Mouse (Mus musculus) neutrophil, adult 5-6 weeks (primary cell): ENCODE data around the gene Slc16a6. TPM values are rescaled to one million over a fixed set of nuclear protein-coding genes. Genes with fewer than 3 reads are reported as not detected.

ENCODE experiments used
- ATAC-seq: fragments of 151-379, 151-347 bp; 2 replicates; pipeline ENCODE4 v1.8.0; 2017; ENCODE audit warnings: mild to moderate bottlenecking, moderate TSS enrichment; ENCODE audit not compliant: insufficient number of reproducible peaks, poor library complexity, low FRiP score, severe bottlenecking; ENCODE audit errors: extremely low read depth
- total RNA-seq: library from RNA; stranded (forward); fragments of 200-1000 nt; gene quantifications from 2 replicates; pipeline ENCODE4 v1.2.3, GENCODE M21; 2017

The Slc16a6 gene
- total RNA-seq, 1 experiment from 2014 or later = 45.0 TPM

DNA sequence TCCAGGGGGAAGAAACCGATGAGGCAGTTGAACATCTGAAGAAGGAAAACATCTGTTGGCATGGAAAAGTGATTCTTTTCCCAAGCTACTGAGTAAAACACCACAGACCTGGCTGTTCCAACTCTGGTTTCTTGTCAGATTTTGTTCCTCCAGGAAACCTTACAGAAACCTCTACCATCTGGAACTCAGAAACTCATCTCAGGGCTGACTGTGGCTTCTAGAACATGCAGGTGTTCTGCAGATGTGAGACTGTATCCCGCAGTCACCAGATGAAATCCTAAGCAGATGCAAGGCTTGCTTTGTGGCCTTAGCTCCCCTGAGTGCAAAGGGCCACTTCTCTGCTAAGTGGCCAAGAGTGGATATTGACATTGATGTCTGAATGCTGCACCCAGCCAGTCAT, 16.4 kb upstream of the Slc16a6 start:
- no peak for ATAC-seq

DNA sequence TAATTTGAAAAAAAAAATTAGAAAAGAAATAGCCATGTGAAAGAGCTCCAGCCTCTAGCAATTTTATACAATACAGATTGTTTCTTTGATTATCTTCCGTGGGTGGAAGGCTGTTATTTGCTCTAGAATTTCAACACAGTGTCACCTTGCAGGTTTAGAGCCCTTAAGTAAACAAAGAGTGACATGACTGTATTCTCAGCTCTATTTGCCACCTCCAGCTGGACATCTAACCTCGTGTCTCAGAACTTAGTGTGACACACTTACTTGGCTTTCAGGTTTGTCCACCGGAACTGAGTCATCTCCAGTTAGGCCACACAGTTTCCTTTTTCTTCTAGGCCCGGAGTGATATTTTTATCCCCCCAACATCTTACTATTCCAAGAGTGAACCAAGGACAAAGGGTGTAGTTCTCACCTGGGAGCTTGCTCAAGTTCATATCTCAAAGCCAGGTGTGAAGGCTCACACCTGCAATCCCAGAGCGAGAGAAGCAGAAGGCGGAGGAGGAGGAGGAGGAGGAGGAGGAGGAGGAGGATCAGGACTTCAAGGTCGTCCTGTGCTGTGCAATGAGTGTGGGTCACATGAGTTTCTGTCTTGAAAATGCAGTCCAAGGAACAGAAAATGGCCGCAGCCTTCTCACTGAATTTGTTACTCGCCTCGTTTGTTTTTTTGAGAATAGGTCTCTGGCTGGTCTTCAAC, 14.7 kb upstream of the Slc16a6 start:
- peak; percentile 59 for ATAC-seq

DNA sequence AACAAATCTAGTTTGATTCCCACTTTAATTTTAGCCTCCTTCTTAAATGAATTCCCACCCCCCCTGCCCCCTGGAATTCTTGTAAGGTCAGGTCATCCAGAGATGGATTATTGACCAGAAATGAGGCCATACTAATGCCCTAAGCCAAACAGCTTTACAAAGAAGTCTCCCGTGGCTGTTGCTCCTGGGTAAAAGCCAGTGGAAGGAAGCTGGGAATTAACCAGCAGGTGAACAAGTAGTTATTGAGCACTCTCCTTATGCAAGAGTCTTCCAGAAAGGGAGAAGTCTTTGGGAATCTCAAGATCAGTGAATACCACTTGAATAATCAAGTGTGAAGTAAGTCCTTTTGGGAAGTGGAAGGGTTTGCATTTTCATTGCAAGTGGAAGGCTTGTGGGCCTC, 13.7 kb upstream of the Slc16a6 start:
- no peak for ATAC-seq

DNA sequence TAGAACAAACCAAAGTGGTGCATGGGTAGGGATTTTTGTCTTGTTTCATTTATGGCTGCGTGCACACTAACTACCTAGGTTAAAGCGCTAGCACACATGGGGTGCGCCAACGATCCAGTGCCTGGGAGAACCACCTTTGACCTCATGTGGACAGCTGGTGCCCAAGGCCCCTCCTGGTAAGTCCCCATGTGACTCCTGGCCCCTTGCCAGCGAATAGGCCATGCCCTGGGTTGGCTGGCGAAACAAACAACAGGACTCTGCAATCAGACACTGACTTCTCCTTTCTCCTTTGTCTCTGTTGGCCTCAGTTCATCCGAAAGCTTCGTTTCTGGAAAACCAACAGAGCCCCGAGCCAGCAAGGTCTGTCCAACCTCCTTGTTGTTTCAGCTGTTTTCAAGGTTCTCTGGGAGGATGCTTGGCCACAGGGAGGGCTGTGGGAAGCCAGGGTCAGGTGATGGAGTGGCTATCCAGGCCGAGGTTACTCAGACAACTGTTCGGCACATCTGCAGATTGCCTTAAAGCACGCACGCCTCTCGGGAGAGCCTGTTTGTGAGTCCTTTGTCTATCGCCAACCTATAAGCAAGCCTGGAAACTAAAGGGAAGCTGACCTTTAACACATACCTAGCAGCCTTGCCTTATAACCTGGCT, 12.1 kb upstream of the Slc16a6 start:
- peak; percentile 66 for ATAC-seq

DNA sequence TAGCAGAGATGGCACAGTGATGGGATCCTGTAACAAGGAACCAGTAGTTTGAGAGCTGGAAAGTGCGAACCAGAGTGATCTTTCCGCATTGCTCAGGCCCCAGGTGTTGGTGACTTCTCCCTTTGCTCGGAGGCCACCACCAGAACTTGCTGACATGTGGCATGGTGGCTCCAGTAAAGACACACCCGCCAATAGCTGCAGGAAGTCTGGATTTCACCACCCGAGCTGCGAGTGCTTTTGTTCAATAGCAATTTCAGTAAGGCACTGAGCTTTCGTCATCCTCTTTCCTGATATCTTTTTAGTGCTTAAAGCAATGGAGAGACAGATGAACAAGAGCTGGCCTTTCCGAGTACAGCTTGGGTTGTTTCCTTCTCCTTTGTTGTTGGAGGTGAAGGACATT, 7.0 kb upstream of the Slc16a6 start:
- ATAC-seq = peak; percentile 67

DNA sequence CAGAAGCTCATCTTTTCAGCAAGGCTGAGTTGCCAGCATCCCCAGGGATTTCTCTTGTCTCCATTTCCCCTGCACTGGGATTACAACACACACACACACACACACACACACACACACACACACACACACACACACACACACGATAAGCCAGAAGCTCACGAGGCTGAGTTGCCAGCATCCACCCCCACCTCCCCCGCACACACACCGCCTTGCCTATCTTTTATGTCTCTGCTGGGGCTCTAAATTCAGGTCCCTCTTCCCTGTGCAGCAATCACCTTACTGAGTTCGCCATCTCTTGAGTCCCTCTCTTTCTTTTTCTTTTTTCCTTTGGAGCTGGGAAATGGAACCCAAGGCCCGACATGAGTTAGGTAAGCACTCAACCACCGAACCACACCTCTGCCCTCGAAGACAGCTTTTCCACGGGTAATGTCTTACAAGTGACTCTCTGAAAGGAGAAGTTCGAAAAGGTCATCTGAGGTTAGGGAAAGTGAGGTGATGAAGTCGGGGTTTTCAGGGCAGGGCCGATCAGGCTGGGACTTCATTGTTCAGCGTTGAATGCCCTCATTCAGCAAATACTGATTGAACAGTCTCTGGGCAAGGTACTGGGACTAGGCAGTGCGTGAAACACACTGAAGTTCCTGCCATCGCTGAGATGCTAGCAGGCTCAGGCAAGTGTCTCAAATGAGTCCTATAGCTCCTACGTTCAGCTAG, 6.3 kb upstream of the Slc16a6 start:
- peak; percentile 76 for ATAC-seq

DNA sequence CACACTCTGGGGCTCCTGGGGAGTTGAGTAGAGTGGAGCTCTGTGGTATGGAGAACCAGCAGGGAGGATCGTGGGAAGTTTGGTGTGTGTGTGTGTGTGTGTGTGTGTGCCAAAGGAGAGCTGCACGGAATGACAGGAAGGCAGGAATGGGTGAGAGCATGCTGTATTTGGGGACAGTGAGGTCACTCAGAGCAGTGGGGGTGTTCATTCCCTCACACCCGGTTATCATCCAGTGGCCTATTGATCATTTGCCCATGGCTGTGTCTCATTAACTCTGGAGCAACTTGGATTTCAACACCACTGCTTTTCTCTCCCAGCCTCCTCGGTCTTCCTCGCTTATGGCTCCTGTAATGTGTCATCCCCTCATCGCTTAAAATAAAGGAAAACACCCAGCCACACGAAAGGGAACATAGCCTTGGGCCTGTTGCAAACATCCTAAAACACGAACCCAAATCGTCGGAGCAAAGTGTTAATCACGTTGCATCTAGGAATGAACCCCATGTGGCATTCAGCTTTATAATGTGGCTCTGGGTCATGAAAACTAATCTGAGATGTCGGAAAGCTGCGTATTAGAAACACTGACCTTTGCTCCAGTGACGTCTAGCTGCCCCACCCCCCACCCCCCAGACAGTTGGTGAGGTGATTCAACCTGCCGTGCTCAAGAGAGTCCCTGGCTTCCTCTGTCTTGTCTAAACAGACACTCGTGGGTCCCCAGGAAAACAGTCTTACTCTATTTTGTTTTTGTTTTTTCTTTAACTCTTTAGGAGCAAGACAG, 4.4 kb upstream of the Slc16a6 start:
- ATAC-seq = no peak

DNA sequence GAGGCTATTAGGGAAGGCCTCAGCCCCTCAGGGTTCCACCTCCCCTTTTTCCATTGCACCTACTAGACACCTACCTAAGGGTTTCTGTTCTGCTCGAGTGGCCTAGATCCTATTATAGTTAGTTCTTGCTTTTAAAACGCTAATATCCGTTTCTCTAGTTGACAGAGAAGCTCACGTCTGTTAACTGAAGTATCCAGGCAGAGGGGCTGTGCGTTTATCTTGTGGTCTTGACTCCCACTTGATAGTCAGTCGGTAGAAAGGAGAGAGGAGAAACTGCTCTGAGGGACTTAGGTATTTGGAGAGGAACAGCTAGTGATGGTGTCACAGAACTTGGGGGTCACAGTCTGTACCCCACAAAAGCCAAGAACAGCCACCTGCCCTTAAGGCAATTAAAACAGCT, 3.3 kb upstream of the Slc16a6 start:
- ATAC-seq = no peak

DNA sequence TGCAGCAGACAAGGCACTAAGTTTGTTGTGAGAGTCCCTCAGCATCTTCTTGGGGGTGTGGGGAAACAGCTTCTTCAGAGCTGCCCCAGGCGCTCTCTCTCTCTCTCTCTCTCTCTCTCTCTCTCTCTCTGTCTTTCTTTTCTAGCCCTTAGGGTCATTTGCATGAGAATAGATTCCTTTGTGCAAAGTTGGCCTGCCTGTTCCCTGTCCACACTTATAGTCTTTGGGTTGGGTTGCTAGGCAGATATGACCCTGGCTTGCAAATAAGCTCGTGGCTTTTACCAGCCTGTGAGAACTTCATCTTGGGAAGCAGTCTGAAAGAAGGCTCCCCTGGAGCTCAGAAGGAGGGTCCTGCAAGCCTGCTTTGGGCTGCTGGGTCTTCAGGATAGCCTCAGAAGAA, 2.8 kb upstream of the Slc16a6 start:
- no peak for ATAC-seq

DNA sequence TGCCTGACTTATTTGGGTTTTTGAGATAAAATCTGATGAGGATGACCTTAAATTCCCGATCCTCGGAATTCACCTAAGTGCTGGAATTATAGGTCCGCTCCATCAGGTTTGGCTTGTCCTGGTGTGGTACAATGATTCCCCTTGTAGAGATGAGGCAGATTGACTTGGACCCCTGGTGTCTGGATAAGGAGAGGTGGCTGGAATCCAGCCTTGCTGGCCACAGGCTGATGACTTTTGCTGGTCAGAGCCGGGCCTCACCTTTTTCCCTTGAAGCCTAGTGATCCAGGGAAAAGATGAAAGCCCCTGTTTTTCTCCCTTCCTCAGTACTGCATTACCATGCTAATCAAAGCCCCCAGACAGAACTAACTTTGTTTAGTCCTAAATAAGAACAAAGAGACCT, 2.3 kb upstream of the Slc16a6 start:
- ATAC-seq = no peak

DNA sequence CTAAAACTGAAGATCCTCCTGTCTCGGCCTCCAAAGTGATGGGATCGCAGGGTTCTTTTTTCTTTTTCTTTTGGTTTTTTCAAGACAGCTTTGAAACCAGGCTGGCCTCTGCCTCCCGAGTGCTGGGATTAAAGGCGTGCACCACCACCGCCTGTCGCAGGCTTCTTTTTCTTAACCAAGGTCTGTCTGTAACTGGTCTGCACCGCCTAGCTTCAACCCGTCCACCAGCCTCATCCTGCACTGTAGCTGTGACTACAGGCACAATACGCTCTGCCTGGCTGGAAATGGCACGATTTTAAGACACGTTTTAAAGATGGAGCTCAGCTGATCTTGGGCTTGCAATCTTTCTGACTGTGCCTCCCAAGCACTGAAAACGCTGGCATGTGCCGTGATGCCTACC, 1.4 kb upstream of the Slc16a6 start:
- no peak for ATAC-seq

DNA sequence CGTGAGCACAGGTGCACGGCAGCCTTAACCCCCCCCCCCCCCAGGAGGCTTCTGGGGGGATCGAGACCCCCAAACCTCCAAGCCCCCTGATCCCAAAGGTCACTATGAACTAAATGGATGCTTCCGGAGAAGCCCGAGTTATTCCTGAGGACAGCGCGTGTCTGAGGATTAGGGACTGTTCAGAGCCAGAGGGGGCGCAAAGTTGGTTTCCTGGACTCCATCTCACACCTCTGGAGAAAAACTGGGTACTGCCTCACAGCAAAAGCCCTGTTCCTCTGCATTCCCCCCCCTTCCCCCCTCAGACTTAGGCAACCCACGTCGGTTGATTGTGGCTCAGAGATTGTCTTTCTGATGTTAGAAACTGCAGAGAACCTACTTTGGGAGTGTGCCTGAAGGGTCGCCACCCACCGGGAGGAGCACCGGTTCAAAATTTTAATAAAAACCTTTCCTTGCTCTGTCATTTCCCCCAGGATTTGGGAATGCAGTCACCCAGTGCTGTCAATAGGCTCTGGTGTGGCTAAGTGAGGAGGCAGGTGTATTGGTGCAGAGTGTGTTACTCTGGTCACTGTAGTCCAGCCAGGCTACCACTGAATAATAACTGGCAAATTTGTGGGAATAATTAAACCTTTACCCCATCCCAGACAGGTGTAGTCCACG, 816 bp upstream of the Slc16a6 start:
- ATAC-seq = no peak

DNA sequence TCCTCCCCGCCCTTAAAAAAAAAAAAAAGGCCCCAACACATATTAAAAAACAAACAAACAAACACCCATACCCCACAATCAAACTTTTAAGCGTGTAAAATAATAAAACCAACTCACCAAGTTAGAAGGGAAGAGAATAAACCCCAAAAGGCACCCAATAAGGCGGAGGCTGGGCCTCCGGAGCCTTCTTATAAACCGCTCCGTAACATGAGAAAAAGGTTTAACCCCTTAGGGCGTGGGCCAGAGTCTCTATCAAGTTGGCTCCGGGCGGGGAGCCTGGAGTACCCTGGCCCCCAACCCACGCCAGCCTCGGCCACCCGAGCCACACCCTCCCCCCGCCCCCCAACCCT, 602 bp downstream of the Slc16a6 start:
- ATAC-seq = 0 out of 2 replicates have a peak, but pooled peaks have one; percentile 1

DNA sequence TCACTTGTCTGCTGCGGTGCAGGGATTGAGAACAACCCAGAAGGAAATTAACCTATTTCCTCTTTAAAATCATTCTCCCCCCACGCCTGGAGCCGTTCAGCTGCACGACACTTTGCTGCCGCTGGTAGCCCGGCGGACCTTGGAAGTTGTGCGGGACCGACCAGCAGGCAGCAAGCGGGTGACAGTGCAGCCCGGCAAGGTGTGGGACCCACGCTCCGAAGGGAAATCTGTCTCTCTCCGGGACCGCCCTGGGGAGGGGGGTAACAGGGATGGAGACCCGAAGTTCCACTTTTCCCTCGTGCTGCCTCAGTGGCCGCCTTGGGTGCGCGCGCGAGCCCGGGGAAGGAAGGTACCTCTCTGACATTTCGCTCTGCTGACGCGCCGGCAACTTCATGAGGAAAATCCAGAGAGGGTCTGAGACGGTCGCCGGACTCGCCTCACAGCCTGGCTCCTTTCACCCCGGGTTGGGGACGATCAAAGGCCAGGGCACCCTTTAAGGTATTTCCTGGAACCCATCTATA, 1.2 kb downstream of the Slc16a6 start:
- peak; percentile 23 for ATAC-seq

DNA sequence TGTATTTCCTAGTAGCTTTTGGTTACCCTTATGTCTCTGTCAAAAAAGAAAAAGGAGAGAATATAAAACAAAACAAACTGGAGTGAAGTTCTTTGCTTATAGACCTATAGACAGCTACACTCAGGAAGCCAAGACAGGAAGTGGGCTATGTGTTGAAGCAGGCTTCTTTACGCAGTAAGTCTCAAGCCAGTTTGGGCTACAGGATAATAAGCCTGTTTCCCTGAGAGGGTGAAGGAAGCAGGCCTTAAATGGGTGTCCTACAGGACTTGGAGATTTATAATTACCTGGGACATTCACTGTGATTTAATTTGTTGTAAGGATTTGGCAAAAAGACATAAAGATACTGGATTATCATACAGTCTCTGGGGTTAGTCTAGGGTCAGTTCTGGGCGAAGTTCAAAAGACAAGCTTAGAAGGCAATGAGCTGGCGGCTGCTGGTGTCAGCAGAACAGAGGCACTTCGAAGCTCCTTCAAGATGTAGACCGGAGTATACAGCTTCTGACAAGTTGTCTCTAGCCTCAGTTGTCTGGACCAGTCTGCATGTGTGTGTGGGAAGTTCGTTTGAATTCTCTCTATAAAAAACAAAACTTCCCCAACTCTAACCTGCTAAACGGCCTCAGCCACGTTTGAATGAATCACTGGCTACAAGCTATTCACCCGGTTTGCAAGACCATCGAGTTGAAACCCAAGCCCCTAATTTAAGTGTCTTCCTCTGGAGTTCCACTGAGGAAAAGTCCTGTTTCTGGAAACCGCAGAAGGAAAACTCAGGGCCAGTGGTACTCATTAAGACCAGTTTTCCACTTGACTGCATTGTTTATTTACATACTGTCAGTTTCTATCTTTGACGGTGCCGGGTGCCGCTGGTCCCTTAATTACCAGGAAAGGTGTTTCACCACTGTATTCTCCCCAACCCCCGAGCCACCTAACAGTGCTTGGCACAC, 2.2 kb downstream of the Slc16a6 start:
- ATAC-seq = no peak

DNA sequence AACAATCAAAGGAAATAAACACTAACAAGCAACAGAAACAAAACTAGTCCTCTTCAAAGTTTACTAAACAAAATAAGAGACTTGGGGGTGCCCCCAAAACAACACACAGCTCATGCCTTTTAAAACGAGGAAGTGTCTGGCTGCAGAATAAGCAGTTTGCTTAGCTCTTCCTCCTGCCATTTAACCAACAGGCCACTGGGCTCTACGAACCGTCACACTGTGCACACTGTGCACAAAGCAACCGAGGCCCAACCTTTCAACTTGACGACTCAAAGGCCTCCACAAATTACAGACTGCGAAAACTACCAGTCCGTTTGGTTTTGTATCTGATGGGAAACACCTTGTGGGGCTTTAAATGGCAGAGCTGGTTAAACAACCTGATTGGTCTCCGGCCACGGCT, 3.2 kb downstream of the Slc16a6 start:
- ATAC-seq = peak; percentile 13; the same call in 1 of the 2 replicates

DNA sequence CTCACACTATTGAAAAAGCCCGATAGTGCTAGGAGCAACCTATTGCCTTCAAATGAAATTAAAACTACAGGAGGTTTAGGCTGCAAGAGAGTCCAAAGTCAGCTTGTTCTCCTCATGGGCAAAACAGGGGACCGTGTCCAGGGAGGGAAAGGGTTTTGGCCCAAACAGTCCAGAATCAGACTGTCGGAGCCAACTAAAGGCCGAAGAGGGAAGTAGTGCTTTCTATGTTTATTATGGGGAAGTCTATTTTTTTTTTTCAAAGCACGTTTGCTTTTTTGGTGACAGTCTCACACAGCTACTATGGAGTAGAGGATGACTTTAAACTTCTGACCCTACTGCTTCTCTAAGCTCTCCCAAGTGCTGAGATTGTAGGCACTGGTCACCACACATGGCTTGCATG, 5.3 kb downstream of the Slc16a6 start:
- ATAC-seq = no peak

DNA sequence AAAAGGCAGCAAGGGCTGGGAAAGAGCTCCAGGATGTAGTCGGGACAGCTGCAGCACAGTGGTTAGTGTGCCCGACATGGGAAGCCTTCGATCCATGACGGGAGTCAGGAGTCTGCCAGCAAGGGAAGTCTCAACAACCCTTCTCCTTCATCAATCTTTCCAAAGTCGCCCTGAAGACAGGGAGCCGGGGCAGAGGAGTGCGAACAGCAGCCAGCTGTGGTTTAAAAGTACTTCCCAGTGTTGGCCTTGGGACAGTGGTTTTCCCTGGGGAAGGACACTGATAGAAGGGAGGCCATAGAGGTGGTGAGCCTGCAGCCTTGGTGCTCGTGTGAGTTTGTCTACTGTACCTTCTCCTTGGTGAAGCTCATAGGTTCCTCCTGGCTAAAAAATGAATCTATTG, 6.4 kb downstream of the Slc16a6 start:
- no peak for ATAC-seq
